Mouse (Mus musculus) myocyte (in vitro differentiated cells): ENCODE measurements around the gene Siva1. TPM values are rescaled to one million over a fixed set of nuclear protein-coding genes. Genes with fewer than 3 reads are reported as not detected.

Source experiments
- H3K27me3 ChIP-seq: one replicate; pipeline ENCODE4 v1.6.1; 2011; ENCODE audit not compliant: control insufficient read depth, insufficient read depth, insufficient read length
- H3K36me3 ChIP-seq: one replicate; pipeline ENCODE4 v1.6.1; 2011; ENCODE audit not compliant: control insufficient read depth, insufficient read depth
- H3K4me2 ChIP-seq: one replicate; pipeline ENCODE4 v1.6.1; 2011; ENCODE audit warnings: low read depth, control low read depth
- H3K4me3 ChIP-seq: one replicate; pipeline ENCODE4 v1.5.1; 2011; ENCODE audit warnings: mild to moderate bottlenecking, control low read depth, moderate library complexity
- H3K79me2 ChIP-seq: one replicate; pipeline ENCODE4 v1.6.1; 2011; ENCODE audit not compliant: control insufficient read depth, insufficient read depth
- H3ac ChIP-seq: one replicate; pipeline ENCODE4 v1.6.1; 2011; ENCODE audit not compliant: control insufficient read depth, insufficient read length
- CEBPB ChIP-seq: IDR thresholded peaks from 2 replicates; pipeline ENCODE4 v1.6.1; 2011; ENCODE audit warnings: mild to moderate bottlenecking, moderate library complexity; ENCODE audit not compliant: poor library complexity, insufficient read depth, severe bottlenecking
- E2F4 ChIP-seq: IDR thresholded peaks from one replicate; pipeline ENCODE4 v1.6.1; 2011; ENCODE audit warnings: mild to moderate bottlenecking, control low read depth, moderate library complexity; ENCODE audit not compliant: insufficient read depth
- MAX ChIP-seq: IDR thresholded peaks from one replicate; pipeline ENCODE4 v1.6.1; 2011; ENCODE audit warnings: low read depth, mild to moderate bottlenecking, control low read depth
- MYOG ChIP-seq, 3 experiments: IDR thresholded peaks; one replicate each; pipeline ENCODE4 v1.6.1; 2011; ENCODE audit warnings: control low read depth in 2 of 3, low read depth in 2 of 3, mild to moderate bottlenecking in 2 of 3; ENCODE audit not compliant: insufficient read length in 2 of 3, control insufficient read depth in 1 of 3, insufficient read depth in 1 of 3
- POLR2A ChIP-seq: IDR thresholded peaks from one replicate; pipeline ENCODE4 v1.6.1; 2011; ENCODE audit warnings: low read depth, mild to moderate bottlenecking, control low read depth, moderate library complexity; ENCODE audit not compliant: insufficient read length
- POLR2AphosphoS2 ChIP-seq: IDR thresholded peaks from one replicate; pipeline ENCODE4 v1.6.1; 2011; ENCODE audit warnings: low read depth, control low read depth; ENCODE audit not compliant: insufficient read length
- REST ChIP-seq: IDR thresholded peaks from one replicate; pipeline ENCODE4 v1.6.1; 2011; ENCODE audit warnings: mild to moderate bottlenecking, control low read depth, moderate library complexity; ENCODE audit not compliant: insufficient read depth, insufficient read length
- SRF ChIP-seq: IDR thresholded peaks from one replicate; pipeline ENCODE4 v1.6.1; 2011; ENCODE audit warnings: low read depth; ENCODE audit not compliant: control insufficient read depth, insufficient read length
- TCF12 ChIP-seq: IDR thresholded peaks from one replicate; pipeline ENCODE4 v1.6.1; 2011; ENCODE audit warnings: mild to moderate bottlenecking, control low read depth; ENCODE audit not compliant: poor library complexity, insufficient read depth, severe bottlenecking
- TCF3 ChIP-seq: IDR thresholded peaks from one replicate; pipeline ENCODE4 v1.6.1; 2011; ENCODE audit warnings: low read depth, control low read depth; ENCODE audit not compliant: insufficient read length
- USF1 ChIP-seq: IDR thresholded peaks from one replicate; pipeline ENCODE4 v1.6.1; 2011; ENCODE audit warnings: low read depth, mild to moderate bottlenecking, control low read depth, moderate library complexity
- polyA plus RNA-seq: library from polyadenylated mRNA; unstranded; fragments of >200 nt; fragmentation: generic; extraction: Trizol; gene quantifications from one replicate; pipeline ENCODE4 v1.2.1, GENCODE M21; 2012; ENCODE audit warnings: missing spikeins

Siva1 gene
- polyA plus RNA-seq, 1 experiment = 85.6 TPM

DNA sequence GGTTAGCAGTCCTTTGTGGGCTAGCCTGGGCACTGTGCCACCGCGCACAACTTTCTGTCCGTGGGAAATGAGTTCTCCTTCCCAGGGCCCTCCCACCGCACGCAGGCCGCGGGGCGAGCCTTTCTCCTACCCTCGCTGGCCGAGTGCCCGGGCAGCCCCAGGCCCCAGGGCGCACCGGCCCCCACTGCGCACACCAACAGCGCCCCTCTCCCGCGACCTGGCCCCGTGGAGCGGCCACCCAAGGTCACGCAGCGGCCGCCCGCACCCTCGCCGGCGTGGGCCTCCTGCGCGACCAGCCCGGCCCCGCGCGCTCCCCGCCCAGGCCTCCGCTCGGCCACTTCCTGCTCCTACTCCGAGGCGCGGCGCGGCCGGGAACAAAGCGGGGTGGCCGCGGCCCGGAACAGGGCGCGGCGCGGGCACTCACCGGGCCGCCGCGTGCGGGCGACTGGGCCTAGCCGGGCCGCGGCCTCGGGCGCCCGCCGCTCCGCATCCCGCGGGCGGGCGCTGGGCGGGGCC, 29.2 kb downstream of the Siva1 start:
- Histone ChIP-seq H3K4me2 (peak overlapping the region; percentile 66), H3K79me2 (peaks cover 47% of the 10 kb centered on the region), H3ac (peak overlapping the region; percentile 95), H3K4me3 (peak overlapping the region; percentile 60), H3K27me3 (no peaks in the 10 kb centered on the region), H3K36me3 (peaks cover 13% of the 10 kb centered on the region)
- TF ChIP-seq POLR2AphosphoS2 (peak; percentile 23), SRF (no peak)

DNA sequence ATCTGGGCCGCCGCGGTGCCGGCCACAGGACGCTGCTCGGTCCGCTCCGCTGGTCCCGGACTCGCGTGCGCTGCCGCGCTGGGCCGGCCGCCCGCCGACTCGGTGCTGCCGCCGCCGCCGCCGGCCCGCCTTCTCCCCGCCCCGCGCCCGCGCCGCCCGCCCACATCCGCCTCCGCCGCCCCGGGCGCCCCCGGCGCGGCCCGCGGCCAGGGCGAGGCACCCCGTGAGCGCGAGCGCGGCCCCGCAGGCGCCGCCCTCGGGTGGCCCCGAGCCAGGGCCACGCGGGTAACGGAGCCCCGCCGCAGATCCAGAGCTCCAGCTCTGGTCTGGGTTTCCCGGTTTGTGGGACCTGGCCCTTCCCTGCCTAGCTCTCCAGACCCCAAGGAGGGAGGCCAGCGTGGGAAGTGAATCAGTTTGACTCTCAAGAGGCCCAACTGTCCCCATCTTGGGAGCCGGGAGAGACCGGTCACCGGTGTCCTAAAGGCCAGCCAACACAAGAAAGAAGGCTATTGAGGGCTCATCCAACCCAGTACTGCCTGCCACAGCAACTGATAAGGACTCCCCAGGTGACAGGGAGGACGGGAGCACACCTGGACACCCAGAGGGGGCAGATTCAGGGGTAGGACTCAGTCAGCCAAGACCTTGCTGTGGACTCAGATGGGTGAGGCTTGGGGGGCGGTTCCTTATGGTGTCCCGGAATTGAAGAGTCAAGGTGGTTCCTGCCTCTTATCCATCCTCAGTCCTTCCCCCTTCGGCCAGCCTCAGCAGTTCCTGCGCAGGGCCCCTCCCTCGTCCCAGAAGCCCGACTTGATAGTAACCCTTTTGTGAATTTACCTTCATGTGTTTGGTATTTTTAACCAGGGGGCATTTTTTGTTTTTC, 29.9 kb downstream of the Siva1 start, which contains the start of gene Akt1:
TSS of gene Akt1 (minus strand) at position 753 of the 880 bp plus-strand sequence.
- Histone ChIP-seq H3K79me2 (peaks cover 40% of the 10 kb centered on the region), H3K4me3 (peak within 1 kb of the TSS; percentile 60)
- no peak for TF ChIP-seq TCF12
- peak; percentile 46 for TF ChIP-seq POLR2AphosphoS2
- peak; percentile 84 for TF ChIP-seq POLR2A
- no peak for TF ChIP-seq USF1
- TF ChIP-seq REST = no peak
- TF ChIP-seq MAX = no peak

DNA sequence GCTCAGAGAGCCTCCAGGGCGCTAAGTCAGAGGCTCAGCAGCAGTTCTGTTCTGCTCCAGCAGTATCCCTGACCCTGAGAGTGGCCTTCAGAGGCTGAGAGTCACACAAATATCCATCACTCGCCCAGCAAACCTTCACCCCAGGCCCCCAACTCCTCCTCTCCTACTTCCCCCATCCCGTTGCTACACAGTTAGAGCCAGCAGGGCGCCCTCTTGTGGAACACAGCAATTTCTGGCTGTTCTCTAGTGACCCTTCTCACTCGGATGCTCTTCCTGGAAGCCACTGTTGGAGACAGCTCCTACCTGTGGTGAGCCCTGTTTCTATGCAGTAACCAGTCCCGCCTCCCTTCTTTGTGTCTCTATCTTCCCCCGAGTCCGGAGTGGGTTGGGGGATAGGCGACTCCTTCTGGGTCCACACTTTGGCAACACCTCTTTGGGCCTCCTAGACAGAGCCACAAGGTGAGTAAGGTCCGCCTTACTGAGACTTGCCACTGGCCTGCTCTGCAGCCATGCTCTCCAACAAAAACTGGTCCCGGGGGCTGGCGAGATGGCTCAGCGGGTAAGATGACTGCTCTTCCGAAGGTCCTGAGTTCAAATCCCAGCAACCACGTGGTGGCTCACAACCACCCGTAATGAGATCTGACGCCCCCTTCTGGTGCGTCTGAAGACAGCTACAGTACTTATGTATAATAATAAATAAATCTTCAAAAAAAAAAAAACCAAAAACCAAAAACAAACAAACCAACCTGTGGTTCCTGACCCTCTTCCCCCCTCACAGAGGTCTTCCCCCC, 31.0 kb downstream of the Siva1 start:
- Histone ChIP-seq H3K79me2 (peaks cover 29% of the 10 kb centered on the region), H3ac (no peak overlapping the region), H3K36me3 (peaks cover 6% of the 10 kb centered on the region), H3K4me2 (peak overlapping the region; percentile 88), H3K27me3 (no peaks in the 10 kb centered on the region), H3K4me3 (peak overlapping the region; percentile 60)
- peak; percentile 30 for TF ChIP-seq POLR2A
- TF ChIP-seq TCF3 = no peak
- TF ChIP-seq USF1 = no peak
- TF ChIP-seq SRF = no peak
- TF ChIP-seq MYOG (IDR thresholded peaks at IDR 0.05; ENCODE audit: control insufficient read depth in 1 of 3, insufficient read depth in 1 of 3, insufficient read length in 2 of 3, low read depth in 2 of 3) = no peak

More for the DNA sequence above, 29.9 kb downstream of the Siva1 start, which contains the start of gene Akt1:
- Histone ChIP-seq H3K27me3 (no peaks in the 10 kb centered on the region), H3K36me3 (peaks cover 8% of the 10 kb centered on the region), H3ac (peak within 1 kb of the TSS; percentile 95), H3K4me2 (peak within 1 kb of the TSS; percentile 88)

DNA sequence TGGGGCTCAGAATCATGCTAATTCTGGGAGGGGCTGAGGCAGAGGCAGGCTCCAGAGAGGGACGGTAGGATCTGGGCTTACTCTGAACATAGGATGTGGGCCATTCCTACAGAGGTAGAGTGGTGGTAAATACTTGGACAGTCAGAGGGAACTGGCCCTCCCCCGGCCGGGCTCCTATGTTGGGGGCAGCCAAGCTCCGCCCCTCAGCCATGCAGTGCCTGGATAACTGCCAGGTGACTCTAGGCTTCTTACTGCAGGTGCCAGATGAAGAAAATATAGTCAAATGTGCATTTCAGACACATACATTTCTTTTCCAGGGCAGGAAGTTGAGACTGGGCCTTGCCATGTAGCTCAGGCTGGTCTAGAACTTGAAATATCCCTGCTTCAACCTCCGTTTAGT, 32.6 kb downstream of the Siva1 start:
- Histone ChIP-seq H3K27me3 (no peaks in the 10 kb centered on the region), H3K79me2 (peaks cover 14% of the 10 kb centered on the region), H3K36me3 (no peaks in the 10 kb centered on the region), H3ac (no peak overlapping the region), H3K4me2 (no peak overlapping the region), H3K4me3 (no peak overlapping the region)
- TF ChIP-seq POLR2A (no peak), E2F4 (no peak), POLR2AphosphoS2 (no peak), TCF3 (no peak)

DNA sequence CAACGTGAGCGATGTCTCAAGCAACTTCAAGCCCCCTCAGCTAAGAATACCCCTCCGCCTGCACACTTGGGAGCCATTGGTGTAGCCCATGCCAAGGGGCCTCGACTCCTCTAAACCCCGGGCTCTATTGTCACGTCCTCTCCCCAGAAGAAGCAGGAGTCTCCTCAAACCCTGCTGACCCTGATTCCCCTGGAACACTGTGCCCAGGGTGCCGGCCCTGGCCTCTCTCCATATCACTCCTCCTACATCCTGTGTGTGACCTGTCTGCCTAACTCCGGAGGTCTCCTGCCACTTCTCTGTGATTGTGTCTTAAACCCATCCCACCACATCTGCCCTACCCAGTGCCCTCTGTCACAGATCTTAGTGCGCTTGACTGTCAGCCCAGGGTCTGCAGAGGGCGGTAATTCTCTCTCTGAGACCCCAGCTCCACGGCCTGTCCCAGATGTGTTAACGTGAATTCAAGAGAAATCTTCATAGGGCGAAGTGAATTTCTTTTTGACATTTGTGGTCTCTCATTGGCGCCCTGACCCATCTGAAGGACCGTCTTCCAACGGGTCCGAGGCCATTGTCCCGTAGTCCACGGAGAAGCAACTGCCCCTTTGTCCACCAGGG, 33.6 kb downstream of the Siva1 start:
- Histone ChIP-seq H3K36me3 (no peaks in the 10 kb centered on the region), H3K79me2 (peaks cover 4% of the 10 kb centered on the region), H3K27me3 (no peaks in the 10 kb centered on the region), H3K4me2 (peak overlapping the region; percentile 84), H3ac (peak overlapping the region; percentile 54), H3K4me3 (peak overlapping the region; percentile 23)
- TF ChIP-seq POLR2A = no peak
- no peak for TF ChIP-seq E2F4
- no peak for TF ChIP-seq POLR2AphosphoS2
- no peak for TF ChIP-seq MAX
- TF ChIP-seq CEBPB = no peak
